Mouse (Mus musculus): ENCODE results near the gene Olfr391-ps. TPM values are rescaled to one million over a fixed set of nuclear protein-coding genes. Genes with fewer than 3 reads are reported as not detected.

The Olfr391-ps gene
- polyA plus RNA-seq (2017; shearing (Covaris generic)) = not detected

DNA sequence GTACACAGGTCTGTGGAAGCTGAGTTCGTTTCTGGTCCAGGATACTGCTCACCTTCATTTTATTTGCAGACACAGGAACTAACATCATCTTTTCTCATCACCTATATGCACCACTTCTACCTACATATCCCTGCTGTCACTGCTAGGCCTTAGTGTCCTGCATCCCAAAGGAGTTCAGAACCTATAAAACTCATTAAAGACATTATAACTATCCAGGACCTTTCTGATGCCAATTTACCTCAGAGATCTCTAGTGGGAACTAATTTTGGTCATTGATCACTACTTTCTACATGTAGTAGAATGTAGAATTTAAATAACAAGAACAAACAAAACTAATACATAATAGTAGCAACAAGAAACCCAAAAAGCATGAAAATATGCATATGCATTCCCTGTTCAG lies at the start of gene Olfr391-ps:
TSS of gene Olfr391-ps (minus strand) at position 101 of the 400 bp plus-strand sequence.

GRCm38 (mm10) chr11:73851354-73851753 lies 48.5 kb upstream of the Olfr391-ps start, which contains the start of gene Olfr393:
Gene Olfr393 (minus strand): TSS chr11:73851454.

DNA sequence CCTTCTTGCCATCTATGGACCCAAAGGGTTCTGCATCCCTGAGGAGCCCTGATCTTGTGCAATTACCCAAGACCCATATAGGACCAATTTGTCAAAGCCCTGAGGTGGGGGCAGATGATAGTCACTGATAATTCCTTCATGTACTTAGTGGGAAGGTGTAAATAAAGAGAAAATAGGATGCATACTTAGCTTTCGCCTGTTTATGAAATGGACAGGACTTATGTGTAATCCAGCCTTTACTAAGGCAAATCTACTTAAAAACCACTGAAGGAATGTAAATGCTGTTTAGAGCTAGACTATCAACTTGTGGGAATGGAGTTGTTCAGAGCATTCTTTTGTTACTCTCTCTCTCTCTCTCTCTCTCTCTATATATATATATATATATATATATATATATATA lies 14.1 kb upstream of the Olfr391-ps start, which contains the start of gene Olfr392:
TSS of gene Olfr392 (minus strand) at position 101 of the 400 bp plus-strand sequence.

GRCm38 (mm10) chr11:73782664-73783063 lies 20.2 kb downstream of the Olfr391-ps start, which contains the start of gene Olfr390:
Gene Olfr390 (plus strand): TSS chr11:73782964.

GRCm38 (mm10) chr11:73780613-73781012 lies 22.2 kb downstream of the Olfr391-ps start, which contains the start of gene Olfr389:
Gene Olfr389 (minus strand): TSS chr11:73780713.

Other genes with a start within 250 kb of the Olfr391-ps start
- gene Olfr385, start 210.0 kb downstream of the Olfr391-ps start, polyA plus RNA-seq (2017; shearing (Covaris generic)) = not detected
- not detected for gene Olfr384, start 204.5 kb downstream of the Olfr391-ps start, polyA plus RNA-seq (2017; shearing (Covaris generic))
- not detected for gene Zfp735, start 114.3 kb downstream of the Olfr391-ps start, polyA plus RNA-seq (2017; shearing (Covaris generic))
- gene Olfr389, start 22.3 kb downstream of the Olfr391-ps start, polyA plus RNA-seq (2017; shearing (Covaris generic)) = not detected
- not detected for gene Olfr390, start 20.1 kb downstream of the Olfr391-ps start, polyA plus RNA-seq (2017; shearing (Covaris generic))
- not detected for gene Olfr392, start 14.0 kb upstream of the Olfr391-ps start, polyA plus RNA-seq (2017; shearing (Covaris generic))
- gene Olfr393, start 48.4 kb upstream of the Olfr391-ps start, polyA plus RNA-seq (2017; shearing (Covaris generic)) = not detected
- not detected for gene Olfr394, start 87.7 kb upstream of the Olfr391-ps start, polyA plus RNA-seq (2017; shearing (Covaris generic))
- gene Olfr395, start 106.2 kb upstream of the Olfr391-ps start, polyA plus RNA-seq (2017; shearing (Covaris generic)) = not detected
- gene Olfr23, start 133.6 kb upstream of the Olfr391-ps start, polyA plus RNA-seq (2017; shearing (Covaris generic)) = not detected
- gene Olfr397, start 157.8 kb upstream of the Olfr391-ps start, polyA plus RNA-seq (2017; shearing (Covaris generic)) = not detected
- not detected for gene Olfr398, start 187.4 kb upstream of the Olfr391-ps start, polyA plus RNA-seq (2017; shearing (Covaris generic))

All from effector memory CD4-positive, alpha-beta T cell, adult 5 months (primary cell).